Mouse (Mus musculus) central nervous system, embryonic 18 days (tissue): ENCODE measurements around the gene Ggt7. TPM values are rescaled to one million over a fixed set of nuclear protein-coding genes. Genes with fewer than 3 reads are reported as not detected.

Source experiments
- polyA plus RNA-seq: library from polyadenylated mRNA; depleted of rRNA; stranded (reverse); fragments of >200 nt; gene quantifications from 2 replicates; pipeline ENCODE4 v1.2.3, GENCODE M21; 2012; rRNA removed

Gene Ggt7
- polyA plus RNA-seq, result 151 and 168 TPM in 2 replicates

DNA sequence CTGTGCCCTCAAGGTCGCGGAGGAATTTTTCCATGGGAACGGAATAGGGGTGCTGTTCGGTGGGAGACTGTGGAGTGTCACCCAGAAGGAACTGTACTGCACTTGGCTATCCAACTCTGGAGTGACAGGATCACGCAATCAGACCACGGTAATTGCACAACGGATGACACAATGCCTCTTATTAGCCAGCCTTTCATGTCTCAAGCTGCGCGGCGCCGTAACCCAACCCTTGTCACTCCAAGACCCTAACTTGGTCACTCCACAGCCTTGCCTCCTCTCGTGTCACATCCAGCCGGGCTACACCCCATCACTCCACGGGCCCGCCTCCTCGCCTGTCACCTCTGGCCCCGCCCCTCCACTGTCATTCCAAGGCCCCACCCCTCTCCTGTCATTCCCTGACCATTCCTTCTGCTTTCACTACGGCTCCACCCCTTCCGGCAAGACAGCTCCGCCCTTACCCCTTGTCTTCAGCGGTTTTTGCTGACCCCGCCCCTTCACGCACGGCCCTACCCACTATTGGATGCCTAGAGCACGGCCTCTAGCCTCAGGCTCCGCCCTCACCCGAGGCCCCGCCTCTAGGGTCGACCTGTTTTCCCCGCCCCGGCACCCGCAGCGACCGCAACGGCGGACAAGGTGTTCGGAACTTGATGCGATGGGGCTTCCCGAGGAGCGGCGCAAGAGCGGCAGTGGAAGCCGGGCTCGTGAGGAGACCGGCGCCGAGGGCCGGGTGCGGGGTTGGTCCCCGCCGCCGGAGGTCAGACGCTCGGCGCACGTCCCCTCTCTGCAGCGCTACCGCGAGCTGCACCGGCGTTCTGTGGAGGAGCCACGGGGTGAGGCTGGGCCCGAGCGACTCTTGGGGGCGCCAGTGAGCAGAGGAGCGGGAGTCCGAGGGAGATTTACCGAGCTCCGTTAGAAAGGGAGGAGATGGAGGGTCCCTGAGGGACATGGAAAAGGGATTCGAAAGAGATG is at the start of gene Ggt7, which contains the start of gene Acss2:
Gene Ggt7 (minus strand): TSS at position 783 of the 969 bp plus-strand sequence.
Gene Acss2 (plus strand): TSS at position 494 of the 969 bp plus-strand sequence.

DNA sequence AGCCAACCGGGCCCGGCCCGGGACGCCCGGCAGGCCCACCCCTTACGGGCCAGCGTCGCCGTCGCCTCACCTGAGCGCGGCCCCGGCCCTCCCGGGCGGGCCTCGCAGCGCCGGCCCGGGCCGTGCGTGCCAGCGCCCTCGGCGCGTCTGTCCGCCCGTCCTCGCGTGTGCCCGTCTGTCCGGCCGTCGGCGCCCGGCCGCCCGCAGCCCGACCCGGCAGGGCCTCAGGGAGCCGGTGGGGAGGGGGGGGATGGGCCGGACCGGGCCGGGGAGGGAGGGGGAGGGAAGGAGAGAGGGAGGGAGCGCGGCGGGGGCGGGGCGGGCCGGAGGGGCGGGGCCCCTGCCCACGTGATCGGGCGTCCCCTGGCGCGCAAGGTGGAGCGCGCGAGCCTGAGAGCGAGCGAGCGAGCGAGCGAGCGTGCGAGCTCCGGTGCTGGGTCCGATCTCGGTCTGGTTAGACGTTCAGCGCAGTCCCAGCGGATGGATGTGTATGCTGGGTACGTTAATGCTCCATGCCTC is 44.4 kb downstream of the Ggt7 start, which contains the start of gene Ncoa6:
Gene Ncoa6 (minus strand): TSS at position 325 of the 519 bp plus-strand sequence.

Other genes starting within 250 kb of the Ggt7 start
- gene Map1lc3a, start 241.9 kb downstream of the Ggt7 start, polyA plus RNA-seq, result 365 and 374 TPM in 2 replicates
- gene Pigu, start 160.8 kb downstream of the Ggt7 start, polyA plus RNA-seq, result 60.8 and 61.6 TPM in 2 replicates
- gene Trp53inp2, start 137.2 kb downstream of the Ggt7 start, polyA plus RNA-seq, result 89.8 and 90.7 TPM in 2 replicates
- gene Ncoa6, start 44.3 kb downstream of the Ggt7 start, polyA plus RNA-seq, result 53.6 and 53.9 TPM in 2 replicates
- 29.8 and 33.9 TPM in 2 replicates for gene Acss2, start 289 bp downstream of the Ggt7 start, polyA plus RNA-seq
- gene Gss, start 74.6 kb upstream of the Ggt7 start, polyA plus RNA-seq, result 8.3 TPM in 2 replicates
- gene Myh7b, start 93.0 kb upstream of the Ggt7 start, polyA plus RNA-seq, result 0.54 and 2.7 TPM in 2 replicates
- 158 and 171 TPM in 2 replicates for gene Trpc4ap, start 174.1 kb upstream of the Ggt7 start, polyA plus RNA-seq
- gene Edem2, start 211.2 kb upstream of the Ggt7 start, polyA plus RNA-seq, result 75.1 and 76.4 TPM in 2 replicates
- not detected in 2 replicates for gene Gm17581, start 217.6 kb upstream of the Ggt7 start, polyA plus RNA-seq
- 2.1 TPM in 2 replicates for gene Procr, start 232.9 kb upstream of the Ggt7 start, polyA plus RNA-seq